Mouse (Mus musculus) myocyte (in vitro differentiated cells): ENCODE results near the gene Samd5.

Experiments
- CEBPB ChIP-seq: IDR thresholded peaks from 2 replicates; pipeline ENCODE4 v1.6.1; 2011; ENCODE audit warnings: mild to moderate bottlenecking, moderate library complexity; ENCODE audit not compliant: poor library complexity, insufficient read depth, severe bottlenecking
- MYOG ChIP-seq, 3 experiments: IDR thresholded peaks; one replicate each; pipeline ENCODE4 v1.6.1; 2011; ENCODE audit warnings: control low read depth in 2 of 3, low read depth in 2 of 3, mild to moderate bottlenecking in 2 of 3; ENCODE audit not compliant: insufficient read length in 2 of 3, control insufficient read depth in 1 of 3, insufficient read depth in 1 of 3
- POLR2A ChIP-seq: IDR thresholded peaks from one replicate; pipeline ENCODE4 v1.6.1; 2011; ENCODE audit warnings: low read depth, mild to moderate bottlenecking, control low read depth, moderate library complexity; ENCODE audit not compliant: insufficient read length
- POLR2AphosphoS2 ChIP-seq: IDR thresholded peaks from one replicate; pipeline ENCODE4 v1.6.1; 2011; ENCODE audit warnings: low read depth, control low read depth; ENCODE audit not compliant: insufficient read length
- USF1 ChIP-seq: IDR thresholded peaks from one replicate; pipeline ENCODE4 v1.6.1; 2011; ENCODE audit warnings: low read depth, mild to moderate bottlenecking, control low read depth, moderate library complexity

DNA sequence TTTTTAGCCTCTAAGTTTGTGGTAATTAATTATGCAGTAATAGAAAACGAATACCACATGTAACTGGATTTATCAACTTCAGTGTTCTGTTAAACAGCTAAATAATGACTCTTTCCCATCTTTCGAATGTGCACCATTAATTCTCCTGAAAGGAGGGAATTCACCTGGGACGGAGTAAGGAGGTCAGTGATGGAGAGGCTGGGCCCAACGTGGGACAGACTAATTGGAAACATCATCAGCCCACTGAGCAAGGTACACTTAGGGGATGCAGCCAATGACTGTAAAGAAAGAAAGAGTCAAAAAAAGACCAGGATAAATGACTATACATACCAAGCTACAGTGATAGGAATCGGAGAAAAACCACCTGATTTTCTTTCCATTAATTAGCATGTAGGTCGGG lies 31.5 kb downstream of the Samd5 start:
- no peak for TF ChIP-seq MYOG (IDR thresholded peaks at IDR 0.05; ENCODE audit: control insufficient read depth in 1 of 3, insufficient read depth in 1 of 3, insufficient read length in 2 of 3, low read depth in 2 of 3)
- TF ChIP-seq POLR2A, result no peak
- TF ChIP-seq CEBPB, result no peak
- no peak for TF ChIP-seq USF1
- TF ChIP-seq POLR2AphosphoS2, result no peak
